Mouse (Mus musculus): ENCODE measurements around the gene Cdhr5.
"Not testable (repeated sequence)": the region's sequence is repeated elsewhere in the genome, so short reads cannot be mapped to it uniquely, and the experiment has no call there.

The Cdhr5 gene

GRCm38 (mm10) chr7:141277701-141278678, 1.4 kb upstream of the Cdhr5 start:
- DNase-seq (ENCODE audit: low spot score in 2 of 2) = peak in 1 of 2 experiments; percentile 12

GRCm38 (mm10) chr7:141275356-141275755, 1.2 kb downstream of the Cdhr5 start:
- DNase-seq (ENCODE audit: low spot score in 2 of 2) = peak in 1 of 2 experiments; percentile 10

- DNase-seq (ENCODE audit: low spot score in 2 of 2) = no peak
Measured at GRCm38 (mm10) chr7:141270631-141271030, 6.0 kb downstream of the Cdhr5 start.

- no peak for DNase-seq (ENCODE audit: low spot score in 2 of 2)
Measured at GRCm38 (mm10) chr7:141269273-141269545, 7.4 kb downstream of the Cdhr5 start.

GRCm38 (mm10) chr7:141268466-141269272, 7.9 kb downstream of the Cdhr5 start:
- no peak for DNase-seq (ENCODE audit: low spot score in 2 of 2)

- DNase-seq (ENCODE audit: low spot score in 2 of 2) = peak; percentile 69 to 82
Measured at GRCm38 (mm10) chr7:141265739-141266561, 10.6 kb downstream of the Cdhr5 start, which contains the start of gene Irf7. Gene Irf7, minus strand, starts transcription at chr7:141266481.

GRCm38 (mm10) chr7:141265411-141265738, 11.2 kb downstream of the Cdhr5 start:
- DNase-seq (ENCODE audit: low spot score in 2 of 2) = peak in 1 of 2 experiments; percentile 45

GRCm38 (mm10) chr7:141264761-141265410, 11.7 kb downstream of the Cdhr5 start:
- peak; percentile 50 to 71 for DNase-seq (ENCODE audit: low spot score in 2 of 2)

- no peak for DNase-seq (ENCODE audit: low spot score in 2 of 2)
Measured at GRCm38 (mm10) chr7:141264041-141264700, 12.4 kb downstream of the Cdhr5 start.

GRCm38 (mm10) chr7:141263640-141264039, 12.9 kb downstream of the Cdhr5 start:
- no peak for DNase-seq (ENCODE audit: low spot score in 2 of 2)

GRCm38 (mm10) chr7:141261480-141261879, 15.1 kb downstream of the Cdhr5 start:
- DNase-seq (ENCODE audit: low spot score in 2 of 2) = no peak

- no peak for DNase-seq (ENCODE audit: low spot score in 2 of 2)
Measured at GRCm38 (mm10) chr7:141256159-141256558, 20.4 kb downstream of the Cdhr5 start.

GRCm38 (mm10) chr7:141250486-141250885, 26.1 kb downstream of the Cdhr5 start:
- not testable (repeated sequence) for DNase-seq (ENCODE audit: low spot score in 2 of 2)

- DNase-seq (ENCODE audit: low spot score in 2 of 2) = no peak
Measured at GRCm38 (mm10) chr7:141231551-141231950, 45.0 kb downstream of the Cdhr5 start.

- DNase-seq (ENCODE audit: low spot score in 2 of 2) = no peak
Measured at GRCm38 (mm10) chr7:141231111-141231510, 45.5 kb downstream of the Cdhr5 start.

GRCm38 (mm10) chr7:141230570-141230969, 46.0 kb downstream of the Cdhr5 start:
- DNase-seq (ENCODE audit: low spot score in 2 of 2) = no peak

GRCm38 (mm10) chr7:141229702-141230101, 46.9 kb downstream of the Cdhr5 start:
- no peak for DNase-seq (ENCODE audit: low spot score in 2 of 2)

GRCm38 (mm10) chr7:141228279-141229067, 48.1 kb downstream of the Cdhr5 start, which contains the start of gene Phrf1:
Gene Phrf1, plus strand, starts transcription at chr7:141228784.
- peak; percentile 96 to 98 for DNase-seq (ENCODE audit: low spot score in 2 of 2)

GRCm38 (mm10) chr7:141227796-141228195, 48.8 kb downstream of the Cdhr5 start:
- DNase-seq (ENCODE audit: low spot score in 2 of 2) = no peak

GRCm38 (mm10) chr7:141226535-141226934, 50.1 kb downstream of the Cdhr5 start:
- DNase-seq (ENCODE audit: low spot score in 2 of 2) = no peak

All from spleen, postnatal 10 days (tissue).